21 mouse cellular contexts compared by ENCODE assay signal in genomic region chr16:26730941-26731340, GRCm38 (mm10).
DNase-seq lines count a peak whose midpoint lies in the region; ATAC-seq and TF ChIP-seq lines count a peak whose summit lies in the region.
"Had no signal": no experiment of that assay in that cellular context is flagged by ENCODE, and none has a peak within 500 bp of the region (broad histone marks: within the 10 kb centered on the region; RNA-seq: fewer than 3 reads in every experiment).

No protein-coding gene starts in this region.

- ATAC-seq in granulocyte monocyte progenitor cell, adult 5-6 weeks (replicated peaks; ENCODE audit: poor library complexity, severe bottlenecking), result peak; percentile 44; the same call in 1 of the 2 replicates
- ATAC-seq in megakaryocyte, adult 5-6 weeks (ENCODE audit: poor library complexity, severe bottlenecking), result peak; percentile 59
- peak; percentile 64 for ATAC-seq in megakaryocyte progenitor cell, adult 5-6 weeks (replicated peaks; ENCODE audit: poor library complexity)
- ATAC-seq: activated CD4-positive, CD25-positive, alpha-beta regulatory T cell, adult 4 months; CD4-positive, CD25-positive, alpha-beta regulatory T cell, adult 4 months; Patski had no signal

- no peak for TF ChIP-seq CTCF in thymus, adult 2 months (IDR thresholded peaks at IDR 0.05; ENCODE audit: borderline replicate concordance, control insufficient read depth, extremely low read depth, insufficient read depth, low read length, poor library complexity)

- TF ChIP-seq POLR2A in thymus, adult 2 months (IDR thresholded peaks at IDR 0.05; ENCODE audit: control insufficient read depth, extremely low read depth, insufficient read depth, low read length, poor library complexity), result no peak

- 95% methylated on average over 1 of the region's 1 CpGs for WGBS in thymus, adult 2 months

- no peak for DNase-seq in cerebellum, postnatal 4 days (ENCODE audit: low spot score in 2 of 2)
- no peak for DNase-seq in layer of hippocampus, adult 8-10 months (ENCODE audit: low spot score in 2 of 2)
- DNase-seq in thymus, adult 2 months, result no peak
- DNase-seq: adrenal gland, adult 2 months; adrenal gland, adult 8-10 months; adrenal gland, postnatal 10 days; adrenal gland, postnatal 14 days; adrenal gland, postnatal 25 days; adrenal gland, postnatal 36 days; B cell, adult 2 months; cerebellum, adult 11 months; cerebellum, adult 11-12 months; cerebellum, adult 18-20 months had no signal

- no peaks in the 10 kb centered on the region for H3K27me3 ChIP-seq in thymus, adult 2 months (ENCODE audit: control insufficient read depth, insufficient read depth, low read length)
- H3K27me3 ChIP-seq: CH12.LX, Patski had no signal

- H3K27ac ChIP-seq in thymus, adult 2 months (ENCODE audit: control insufficient read depth, insufficient read depth, low read length), result no peak overlapping the region

- H3K4me3 ChIP-seq in thymus, adult 2 months (ENCODE audit: control insufficient read depth, insufficient read depth, low read length), result no peak overlapping the region

- H3K4me1 ChIP-seq in thymus, adult 2 months (replicated peaks; ENCODE audit: control insufficient read depth, insufficient read depth, low read length), result no peaks in the 10 kb centered on the region

- H3K36me3 ChIP-seq in thymus, adult 2 months (ENCODE audit: control insufficient read depth, insufficient read depth, low read length), result no peaks in the 10 kb centered on the region
- H3K36me3 ChIP-seq: G1E had no signal
